Mouse (Mus musculus): ENCODE measurements at regions not wholly inside any gene's neighbourhood (a gene's known extent, or its start where the extent isn't known, plus 50 kb on each side); places are given as distances from the start of the nearest gene placed in this dataset.

DNA sequence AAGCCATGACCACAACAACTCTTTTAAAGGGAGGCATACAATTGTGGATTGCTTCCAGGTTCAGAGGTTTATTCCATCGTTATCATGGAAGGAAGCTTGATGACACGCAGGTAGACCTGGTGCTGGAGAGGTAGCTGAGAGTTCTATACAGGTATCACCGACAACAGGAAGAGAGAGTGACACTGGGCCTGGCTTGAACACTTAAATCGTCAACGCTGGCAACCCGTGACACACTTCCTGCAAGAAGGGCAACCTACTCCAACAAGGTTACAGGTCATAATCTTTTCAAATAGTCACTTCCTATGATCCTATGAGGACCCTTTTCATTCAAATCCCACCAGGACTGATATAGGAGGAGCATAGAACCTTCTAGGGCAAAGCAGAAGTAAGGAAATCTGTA is 155.6 kb downstream of the Adamts15 start:
- TF ChIP-seq GATA1 (IDR thresholded peaks at IDR 0.05; ENCODE audit: borderline replicate concordance, low read length), result no peak
- no peak for TF ChIP-seq FLI1 (IDR thresholded peaks at IDR 0.05; ENCODE audit: low read length)

All from megakaryocyte, embryonic 14.5 days (primary cell).